Mouse (Mus musculus): ENCODE measurements around the gene E030018B13Rik. TPM values are rescaled to one million over a fixed set of nuclear protein-coding genes. Genes with fewer than 3 reads are reported as not detected.

The E030018B13Rik gene
- total and polyA plus RNA-seq, 3 experiments, result not detected

GRCm38 (mm10) chr7:63952077-63952898, 35.6 kb downstream of the E030018B13Rik start:
- Histone ChIP-seq H3K4me1 (ENCODE audit: control insufficient read depth, insufficient read depth, low read length) (no peaks in the 10 kb centered on the region), H3K27ac (no peak overlapping the region), H3K9ac (ENCODE audit: low read depth, low read length) (no peak overlapping the region), H3K4me3 (no peak overlapping the region), H3K79me2 (replicated peaks; ENCODE audit: control insufficient read depth, insufficient read depth, low read length) (no peaks in the 10 kb centered on the region), H3K36me3 (ENCODE audit: control insufficient read depth, insufficient read depth, low read length) (no peaks in the 10 kb centered on the region), H3K27me3 (ENCODE audit: control insufficient read depth, insufficient read depth, low read length) (no peaks in the 10 kb centered on the region)
- intact Hi-C loops (cut with DNase I), result no loop called here
- WGBS, result 72% methylated on average over 7 of the region's 7 CpGs
- TF ChIP-seq POLR2A (IDR thresholded peaks at IDR 0.05; ENCODE audit: insufficient read depth, low read depth, low read length), result no peak
- no peak for TF ChIP-seq CTCF (IDR thresholded peaks at IDR 0.05)
- no peak for TF ChIP-seq EP300 (IDR thresholded peaks at IDR 0.05; ENCODE audit: insufficient read depth, low read depth, low read length)
- DNase-seq, result no peak

DNA sequence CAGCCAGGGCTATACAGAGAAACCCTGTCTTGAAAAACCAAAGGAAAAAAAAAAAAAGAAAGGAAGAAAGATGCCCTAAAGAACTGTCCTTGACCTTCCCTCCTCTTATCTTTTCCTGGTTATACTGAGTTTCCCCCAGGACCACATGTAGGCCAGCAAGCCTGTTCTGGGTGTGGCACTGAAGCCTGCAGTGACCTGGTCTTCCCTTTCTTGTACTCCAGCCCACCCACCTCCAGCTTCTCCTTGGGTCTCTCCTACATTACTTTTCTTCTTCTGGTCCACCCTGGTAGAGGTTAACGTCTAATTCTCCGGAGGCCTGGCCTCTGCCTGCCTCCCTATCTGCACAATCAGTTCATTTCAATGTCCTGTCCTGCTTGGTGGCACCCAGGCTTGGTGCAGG, 38.8 kb downstream of the E030018B13Rik start:
- WGBS, result 72% methylated on average over 2 of the region's 2 CpGs
- H3K9ac ChIP-seq (ENCODE audit: low read depth, low read length), result no peak overlapping the region
- no peak overlapping the region for H3K27ac ChIP-seq
- no peak overlapping the region for H3K4me3 ChIP-seq
- no peaks in the 10 kb centered on the region for H3K4me1 ChIP-seq (ENCODE audit: control insufficient read depth, insufficient read depth, low read length)
- no peaks in the 10 kb centered on the region for H3K27me3 ChIP-seq (ENCODE audit: control insufficient read depth, insufficient read depth, low read length)
- H3K36me3 ChIP-seq (ENCODE audit: control insufficient read depth, insufficient read depth, low read length), result no peaks in the 10 kb centered on the region
- intact Hi-C loops (cut with DNase I), result no loop called here
- DNase-seq, result no peak
- no peaks in the 10 kb centered on the region for H3K79me2 ChIP-seq (replicated peaks; ENCODE audit: control insufficient read depth, insufficient read depth, low read length)
- TF ChIP-seq POLR2A (IDR thresholded peaks at IDR 0.05; ENCODE audit: insufficient read depth, low read depth, low read length) (no peak), CTCF (IDR thresholded peaks at IDR 0.05) (no peak), EP300 (IDR thresholded peaks at IDR 0.05; ENCODE audit: insufficient read depth, low read depth, low read length) (no peak)

DNA sequence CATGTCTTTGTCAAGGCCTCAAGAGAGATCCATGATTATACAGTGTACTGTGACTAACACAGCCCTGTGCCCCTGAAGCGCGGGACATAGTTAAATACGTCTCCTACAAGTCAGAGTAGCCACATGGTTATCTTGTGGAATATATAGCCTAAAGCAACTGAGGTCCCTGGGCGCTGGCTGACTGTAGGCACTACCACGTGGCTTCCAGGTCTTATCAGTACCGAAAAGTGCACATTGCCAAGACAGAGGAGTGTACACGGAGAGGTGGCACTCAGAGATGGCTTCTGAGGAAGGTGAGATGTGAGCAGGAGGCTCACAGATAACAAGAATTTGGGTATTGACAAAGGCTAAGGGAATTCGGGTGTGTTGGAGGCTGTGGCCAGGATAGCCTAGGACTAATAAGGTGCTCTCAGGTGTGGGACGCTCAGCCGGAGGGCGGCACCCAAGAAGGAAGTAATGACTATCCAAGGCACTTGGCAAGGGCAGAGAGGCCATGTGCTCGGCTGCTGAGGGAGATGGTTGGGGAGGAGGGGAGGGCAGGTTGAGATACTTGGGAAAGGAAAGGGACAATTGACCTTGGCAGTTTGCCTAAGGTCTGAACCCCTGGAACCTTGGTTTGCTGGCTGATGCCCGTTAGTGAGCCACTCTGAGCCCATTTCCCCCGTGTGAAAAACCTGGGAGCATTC, 39.6 kb downstream of the E030018B13Rik start:
- TF ChIP-seq CTCF (IDR thresholded peaks at IDR 0.05) (no peak), POLR2A (IDR thresholded peaks at IDR 0.05; ENCODE audit: insufficient read depth, low read depth, low read length) (no peak), EP300 (IDR thresholded peaks at IDR 0.05; ENCODE audit: insufficient read depth, low read depth, low read length) (no peak)
- no peaks in the 10 kb centered on the region for H3K4me1 ChIP-seq (ENCODE audit: control insufficient read depth, insufficient read depth, low read length)
- intact Hi-C loops (cut with DNase I), result no loop called here
- DNase-seq, result no peak
- H3K9ac ChIP-seq (ENCODE audit: low read depth, low read length), result no peak overlapping the region
- H3K27me3 ChIP-seq (ENCODE audit: control insufficient read depth, insufficient read depth, low read length), result no peaks in the 10 kb centered on the region
- no peak overlapping the region for H3K27ac ChIP-seq
- H3K79me2 ChIP-seq (replicated peaks; ENCODE audit: control insufficient read depth, insufficient read depth, low read length), result no peaks in the 10 kb centered on the region
- 62% methylated on average over 14 of the region's 14 CpGs for WGBS
- no peaks in the 10 kb centered on the region for H3K36me3 ChIP-seq (ENCODE audit: control insufficient read depth, insufficient read depth, low read length)
- H3K4me3 ChIP-seq, result no peak overlapping the region

DNA sequence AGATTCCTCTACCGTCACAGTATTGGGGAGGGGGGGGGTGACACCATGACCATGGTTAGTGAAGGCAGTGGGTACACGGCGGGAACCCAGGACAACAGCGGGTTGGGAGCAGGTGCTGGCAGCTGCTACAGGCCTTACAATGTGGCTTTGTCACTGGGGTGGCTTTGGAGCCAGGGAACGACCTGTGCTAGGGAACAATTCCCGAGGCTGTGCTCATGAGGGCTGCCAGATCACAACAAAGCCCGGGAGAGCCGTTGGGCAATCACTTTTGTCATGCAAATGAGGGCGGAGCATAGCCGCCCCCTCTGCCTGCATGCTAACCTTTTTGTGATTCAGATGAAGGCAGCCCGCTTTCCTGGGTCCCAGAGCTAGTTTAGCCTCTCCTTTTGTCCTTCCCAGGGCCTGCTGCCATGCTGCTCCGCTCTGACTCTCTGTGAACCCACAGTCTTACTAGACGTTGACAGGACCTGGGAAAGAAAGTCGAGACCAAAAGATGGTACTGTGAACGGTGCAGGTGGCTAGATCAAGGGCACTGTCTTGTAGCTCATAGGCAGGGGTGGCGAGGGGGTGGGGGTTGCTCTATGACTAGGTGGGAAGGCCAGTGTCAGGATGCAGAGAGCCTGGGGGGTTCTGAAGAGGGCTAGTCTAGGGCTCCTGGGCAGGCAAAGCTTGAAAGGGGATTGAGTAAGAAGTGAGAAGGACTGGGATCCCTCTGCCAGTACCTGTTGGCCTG, 40.5 kb downstream of the E030018B13Rik start:
- no peaks in the 10 kb centered on the region for H3K4me1 ChIP-seq (ENCODE audit: control insufficient read depth, insufficient read depth, low read length)
- no peaks in the 10 kb centered on the region for H3K27me3 ChIP-seq (ENCODE audit: control insufficient read depth, insufficient read depth, low read length)
- H3K36me3 ChIP-seq (ENCODE audit: control insufficient read depth, insufficient read depth, low read length), result no peaks in the 10 kb centered on the region
- TF ChIP-seq POLR2A (IDR thresholded peaks at IDR 0.05; ENCODE audit: insufficient read depth, low read depth, low read length) (no peak), EP300 (IDR thresholded peaks at IDR 0.05; ENCODE audit: insufficient read depth, low read depth, low read length) (no peak), CTCF (IDR thresholded peaks at IDR 0.05) (no peak)
- H3K27ac ChIP-seq, result no peak overlapping the region
- WGBS, result 49% methylated on average over 16 of the region's 16 CpGs
- no peaks in the 10 kb centered on the region for H3K79me2 ChIP-seq (replicated peaks; ENCODE audit: control insufficient read depth, insufficient read depth, low read length)
- intact Hi-C loops (cut with DNase I), result no loop called here
- no peak overlapping the region for H3K9ac ChIP-seq (ENCODE audit: low read depth, low read length)
- DNase-seq, result no peak
- no peak overlapping the region for H3K4me3 ChIP-seq

DNA sequence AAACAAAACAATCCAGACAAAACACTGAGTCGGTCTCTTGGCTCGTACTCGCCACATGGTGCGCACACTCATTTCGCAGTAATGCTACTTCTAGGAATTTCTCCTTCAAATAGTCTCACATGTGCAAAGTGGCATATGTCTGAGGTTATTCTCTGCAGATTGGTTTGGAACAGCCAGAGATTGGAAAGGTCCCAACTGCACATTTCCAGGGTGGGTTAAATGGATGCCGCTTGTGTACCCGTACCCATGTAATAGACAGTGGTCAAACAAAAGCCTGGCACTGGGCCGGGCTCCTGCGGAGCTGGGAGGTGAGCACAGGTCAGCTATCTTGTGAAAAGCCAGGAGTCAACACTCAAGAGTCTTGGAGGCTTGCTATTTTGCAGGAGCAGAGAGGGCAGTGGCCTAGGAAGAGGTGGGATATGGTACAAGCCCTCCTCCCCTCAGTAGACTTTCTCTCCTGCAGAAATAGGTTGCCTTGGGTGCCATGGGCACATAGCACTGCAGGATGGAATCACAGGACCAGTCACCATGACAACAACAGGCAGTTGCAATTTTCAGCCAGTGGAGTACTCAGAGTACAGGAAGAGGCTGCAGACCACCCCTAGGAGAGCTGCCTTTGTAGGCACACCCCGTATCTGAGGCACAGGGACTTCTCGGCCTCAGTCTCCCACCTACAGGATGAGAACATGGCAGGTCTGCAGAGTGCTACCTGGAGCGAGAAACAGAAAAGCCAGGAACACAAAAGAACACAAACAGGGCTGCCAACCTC, 41.4 kb downstream of the E030018B13Rik start:
- 88% methylated on average over 12 of the region's 12 CpGs for WGBS

More for the DNA sequence above, 41.4 kb downstream of the E030018B13Rik start:
- no peak for DNase-seq
- H3K27ac ChIP-seq, result no peak overlapping the region
- no peaks in the 10 kb centered on the region for H3K4me1 ChIP-seq (ENCODE audit: control insufficient read depth, insufficient read depth, low read length)
- TF ChIP-seq CTCF (IDR thresholded peaks at IDR 0.05) (no peak), EP300 (IDR thresholded peaks at IDR 0.05; ENCODE audit: insufficient read depth, low read depth, low read length) (no peak), POLR2A (IDR thresholded peaks at IDR 0.05; ENCODE audit: insufficient read depth, low read depth, low read length) (no peak)
- no peaks in the 10 kb centered on the region for H3K79me2 ChIP-seq (replicated peaks; ENCODE audit: control insufficient read depth, insufficient read depth, low read length)
- no peaks in the 10 kb centered on the region for H3K27me3 ChIP-seq (ENCODE audit: control insufficient read depth, insufficient read depth, low read length)
- H3K36me3 ChIP-seq (ENCODE audit: control insufficient read depth, insufficient read depth, low read length), result no peaks in the 10 kb centered on the region
- intact Hi-C loops (cut with DNase I), result no loop called here
- H3K9ac ChIP-seq (ENCODE audit: low read depth, low read length), result no peak overlapping the region
- H3K4me3 ChIP-seq, result no peak overlapping the region

Data from heart, adult 2 months (tissue).